Mouse (Mus musculus): ENCODE data around the gene Cox8b.

The Cox8b gene

GRCm38 (mm10) chr7:140900220-140900619 lies at the start of gene Cox8b:
Cox8b (minus strand) TSS chr7:140900446.
- no peak for DNase-seq (ENCODE audit: low spot score)

DNA sequence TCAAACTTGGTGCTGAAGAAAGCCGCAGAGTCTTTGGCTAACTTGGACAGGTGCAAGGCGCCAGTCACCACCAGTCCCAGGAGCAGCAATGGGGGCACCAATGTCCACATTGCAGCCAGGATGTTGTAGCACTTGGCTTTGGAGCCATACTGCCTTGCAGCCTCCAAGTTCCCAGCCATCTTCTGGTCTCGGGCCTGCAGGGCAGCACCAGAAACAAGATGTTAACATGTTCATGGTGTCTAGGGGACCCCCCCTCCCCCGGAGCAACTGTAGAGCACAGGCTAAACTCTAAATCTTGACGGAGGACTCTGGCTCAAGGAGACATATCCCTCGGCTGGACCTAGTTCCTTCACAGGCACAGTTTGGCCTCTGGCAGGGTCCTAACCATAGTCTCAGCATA lies 49.0 kb upstream of the Cox8b start:
- no peak for DNase-seq (ENCODE audit: low spot score)

DNA sequence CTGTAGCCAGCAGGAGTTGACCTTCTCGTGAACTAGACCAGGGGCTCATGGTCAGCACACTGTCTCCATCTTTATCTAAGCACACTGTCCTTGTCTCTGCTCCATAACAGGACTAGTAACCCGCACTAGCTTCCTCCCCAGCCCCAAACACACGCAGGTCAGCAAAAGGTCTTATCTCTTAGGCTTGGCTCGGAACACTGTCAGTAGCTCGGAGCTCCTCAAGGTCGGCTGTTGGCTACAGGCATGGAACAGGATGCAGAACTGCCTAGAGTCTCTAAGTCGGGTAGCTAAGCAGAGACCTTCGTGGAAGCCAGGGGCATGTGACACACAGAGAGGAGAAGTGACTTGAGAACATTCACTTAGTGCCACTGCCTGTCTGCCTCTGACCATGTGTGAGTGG lies 47.9 kb upstream of the Cox8b start:
- DNase-seq (ENCODE audit: low spot score) = no peak

- DNase-seq (ENCODE audit: low spot score) = peak; percentile 39
Observed at GRCm38 (mm10) chr7:140946980-140947379, 46.7 kb upstream of the Cox8b start.

DNA sequence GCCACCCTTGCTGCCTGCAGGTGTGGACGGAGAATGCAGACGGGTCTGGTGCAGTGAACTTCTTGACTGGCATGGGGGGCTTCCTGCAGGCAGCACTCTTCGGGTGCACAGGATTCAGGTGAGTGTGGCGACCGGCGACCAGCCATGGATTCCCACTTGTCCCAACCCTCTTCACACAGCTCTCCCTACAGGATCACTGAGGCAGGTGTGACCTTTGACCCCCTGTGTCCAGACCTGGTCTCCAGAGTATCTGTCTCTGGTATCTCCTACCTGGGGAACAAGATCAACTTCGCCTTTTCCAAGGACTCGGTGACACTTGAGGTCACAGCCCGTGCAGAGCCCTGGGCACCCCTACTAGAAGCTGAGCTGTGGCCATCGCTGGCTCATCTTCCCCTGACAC lies 46.1 kb upstream of the Cox8b start:
- DNase-seq (ENCODE audit: low spot score) = no peak

DNA sequence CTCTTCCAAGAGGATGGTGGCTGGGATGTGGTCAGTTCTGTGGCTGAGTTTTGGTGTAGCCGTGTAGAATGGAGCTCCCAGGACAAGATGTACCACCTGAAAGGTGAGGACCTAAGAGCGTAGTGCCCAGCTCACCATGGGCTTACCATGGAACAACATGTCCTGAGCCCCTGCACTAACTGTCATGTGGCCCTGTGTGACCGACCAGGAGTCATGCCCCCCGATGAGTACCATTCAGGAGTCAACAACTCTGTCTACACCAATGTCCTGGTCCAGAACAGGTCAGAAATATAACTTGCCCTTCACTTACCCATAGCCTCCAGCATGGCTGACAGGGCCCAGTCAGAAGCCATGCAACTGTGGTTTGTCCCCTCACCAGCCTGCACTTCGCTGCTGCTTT lies 45.0 kb upstream of the Cox8b start:
- no peak for DNase-seq (ENCODE audit: low spot score)

GRCm38 (mm10) chr7:140944236-140944635 lies 44.0 kb upstream of the Cox8b start:
- no peak for DNase-seq (ENCODE audit: low spot score)

GRCm38 (mm10) chr7:140943356-140943755 lies 43.1 kb upstream of the Cox8b start:
- DNase-seq (ENCODE audit: low spot score) = no peak

GRCm38 (mm10) chr7:140942811-140943210 lies 42.6 kb upstream of the Cox8b start:
- no peak for DNase-seq (ENCODE audit: low spot score)

GRCm38 (mm10) chr7:140942341-140942740 lies 42.1 kb upstream of the Cox8b start:
- DNase-seq (ENCODE audit: low spot score) = no peak

DNA sequence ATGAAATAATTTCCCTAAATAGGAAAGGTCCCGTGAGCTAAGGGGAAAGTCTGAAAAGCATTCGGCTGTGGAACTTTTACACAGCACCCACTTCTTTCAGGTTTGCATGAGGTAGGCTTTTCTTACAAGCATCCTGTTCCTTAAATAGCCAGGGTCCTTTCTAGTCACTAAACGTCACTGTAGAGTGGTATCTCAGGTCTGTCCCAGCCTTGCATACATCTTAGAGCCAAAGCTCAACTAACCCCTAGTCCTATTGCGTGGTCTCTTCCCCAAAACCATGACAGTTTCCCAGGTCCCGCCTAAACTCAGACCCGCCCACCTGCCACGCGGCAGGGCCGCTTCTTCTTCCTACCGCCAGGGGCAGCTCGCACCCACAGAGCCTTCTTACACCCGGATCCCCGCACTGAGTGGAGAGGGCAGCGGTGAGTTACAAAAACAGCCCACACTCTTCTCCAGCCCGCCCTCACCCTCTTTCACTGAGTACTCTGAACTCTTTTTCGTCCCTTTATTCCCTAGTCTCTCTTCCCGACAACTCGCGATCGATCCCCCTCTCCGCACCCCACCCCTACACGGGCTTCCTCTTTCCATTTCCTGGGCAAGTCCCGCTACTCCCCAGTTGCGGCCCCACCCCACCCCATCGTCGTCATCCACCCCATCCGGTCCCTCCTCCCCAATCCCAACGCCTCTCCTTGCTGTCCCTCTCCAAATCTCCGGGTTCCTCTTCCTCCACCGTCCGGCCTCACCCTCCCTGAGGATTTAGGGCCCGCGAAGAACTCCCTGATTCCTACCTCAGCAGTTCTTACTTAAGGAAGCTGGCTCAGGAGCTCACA lies 41.2 kb upstream of the Cox8b start, which contains the start of gene Pgghg:
Gene Pgghg, plus strand, starts transcription at position 170 of the 830 bp plus-strand sequence.
- peak; percentile 90 for DNase-seq (ENCODE audit: low spot score)

GRCm38 (mm10) chr7:140939669-140940171 lies 39.5 kb upstream of the Cox8b start:
- peak; percentile 36 for DNase-seq (ENCODE audit: low spot score)

DNA sequence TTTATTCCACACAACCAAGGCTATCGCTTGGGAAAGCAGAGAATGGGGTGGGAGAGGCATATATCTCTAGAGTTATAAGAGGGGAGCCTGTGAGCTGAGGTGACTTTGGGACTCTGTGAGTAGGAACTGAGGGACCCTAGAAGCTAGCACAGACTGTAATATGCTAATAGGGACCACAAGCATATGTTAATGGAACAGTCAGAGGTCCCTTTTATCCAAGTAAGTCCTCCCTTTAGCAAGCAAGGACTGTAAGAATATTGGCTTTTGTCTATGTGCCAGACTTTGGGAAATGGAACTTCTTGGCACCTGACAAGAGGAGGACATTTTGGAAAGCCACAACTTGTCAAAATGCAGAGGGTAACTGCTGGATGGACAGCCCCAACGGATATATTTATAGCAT lies 38.6 kb upstream of the Cox8b start:
- no peak for DNase-seq (ENCODE audit: low spot score)

GRCm38 (mm10) chr7:140938436-140938835 lies 38.2 kb upstream of the Cox8b start:
- DNase-seq (ENCODE audit: low spot score) = no peak

DNA sequence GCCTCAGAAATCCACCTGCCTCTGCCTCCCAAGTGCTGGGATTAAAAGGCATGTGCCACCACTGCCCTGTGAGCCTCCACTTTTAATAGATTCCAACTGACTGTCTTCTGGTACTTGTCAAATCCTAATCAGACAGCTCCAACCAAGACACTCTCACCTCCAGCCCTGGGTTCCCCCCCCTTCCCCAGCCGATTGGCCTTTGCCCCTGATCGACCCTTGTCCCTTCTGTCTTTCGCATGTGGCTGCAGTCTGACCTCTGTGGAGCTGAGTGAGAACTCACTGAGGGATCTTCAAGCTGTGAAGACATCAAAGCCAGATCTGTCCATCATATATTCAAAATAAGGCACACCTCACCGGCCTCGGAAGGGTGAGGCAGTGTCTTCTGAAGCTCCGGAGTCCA lies 26.9 kb upstream of the Cox8b start:
- DNase-seq (ENCODE audit: low spot score) = peak; percentile 77

GRCm38 (mm10) chr7:140923070-140923775 lies 23.0 kb upstream of the Cox8b start:
- DNase-seq (ENCODE audit: low spot score) = no peak

GRCm38 (mm10) chr7:140922398-140923069 lies 22.3 kb upstream of the Cox8b start:
- peak; percentile 50 for DNase-seq (ENCODE audit: low spot score)

DNA sequence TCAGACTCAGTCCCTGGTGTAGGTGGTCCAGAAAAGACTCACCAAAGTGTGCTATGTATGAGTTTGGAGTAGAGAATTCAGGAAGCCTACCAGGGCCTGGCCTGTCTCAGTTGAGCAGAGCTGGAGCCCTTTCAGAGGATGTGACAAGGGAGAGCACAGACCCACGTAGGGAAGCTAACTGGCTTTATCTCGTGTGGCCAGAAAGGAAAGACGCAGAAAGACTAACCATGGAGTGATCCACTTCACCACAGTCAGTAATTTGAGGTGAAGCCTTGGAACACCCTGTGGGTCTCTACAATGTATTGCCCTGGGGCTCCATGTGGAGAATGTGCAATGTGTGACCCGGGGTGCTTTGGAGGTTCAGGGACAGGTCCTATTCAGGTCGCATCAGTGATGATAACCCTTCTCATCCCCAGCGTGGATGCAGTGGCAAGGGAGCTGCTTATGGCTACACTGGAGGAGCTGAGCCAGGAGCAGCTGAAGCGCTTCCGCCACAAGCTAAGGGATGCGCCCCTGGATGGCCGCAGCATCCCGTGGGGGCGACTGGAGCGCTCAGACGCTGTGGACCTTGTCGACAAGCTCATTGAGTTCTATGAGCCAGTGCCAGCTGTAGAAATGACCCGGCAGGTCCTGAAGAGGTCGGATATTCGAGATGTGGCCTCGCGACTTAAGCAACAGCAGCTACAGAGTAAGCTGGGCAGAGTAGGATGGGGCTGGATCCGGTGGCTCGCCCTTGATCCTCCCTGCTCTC lies 21.2 kb upstream of the Cox8b start:
- DNase-seq (ENCODE audit: low spot score) = no peak

GRCm38 (mm10) chr7:140920418-140921029 lies 20.3 kb upstream of the Cox8b start, which contains the start of gene Nlrp6:
Nlrp6 (plus strand) TSS chr7:140920902.
- no peak for DNase-seq (ENCODE audit: low spot score)

DNA sequence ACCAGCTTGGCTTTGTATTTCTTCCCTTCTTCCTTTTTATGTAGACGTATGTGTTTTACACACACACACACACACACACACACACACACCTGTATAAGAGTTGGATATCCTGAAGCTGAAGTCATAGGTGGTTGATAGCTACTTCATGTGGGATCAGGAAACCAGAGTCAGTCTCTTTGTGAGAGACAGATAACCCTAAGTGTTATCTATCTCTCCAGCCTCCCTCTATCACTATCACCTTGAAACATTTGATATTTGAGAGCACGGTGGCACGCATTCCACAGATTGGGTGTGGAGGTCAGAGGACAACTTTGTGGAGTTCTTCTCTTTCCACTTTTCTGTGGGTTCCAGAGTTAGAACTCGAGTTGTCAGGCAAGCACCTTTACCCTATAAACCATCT lies 19.7 kb upstream of the Cox8b start:
- no peak for DNase-seq (ENCODE audit: low spot score)

DNA sequence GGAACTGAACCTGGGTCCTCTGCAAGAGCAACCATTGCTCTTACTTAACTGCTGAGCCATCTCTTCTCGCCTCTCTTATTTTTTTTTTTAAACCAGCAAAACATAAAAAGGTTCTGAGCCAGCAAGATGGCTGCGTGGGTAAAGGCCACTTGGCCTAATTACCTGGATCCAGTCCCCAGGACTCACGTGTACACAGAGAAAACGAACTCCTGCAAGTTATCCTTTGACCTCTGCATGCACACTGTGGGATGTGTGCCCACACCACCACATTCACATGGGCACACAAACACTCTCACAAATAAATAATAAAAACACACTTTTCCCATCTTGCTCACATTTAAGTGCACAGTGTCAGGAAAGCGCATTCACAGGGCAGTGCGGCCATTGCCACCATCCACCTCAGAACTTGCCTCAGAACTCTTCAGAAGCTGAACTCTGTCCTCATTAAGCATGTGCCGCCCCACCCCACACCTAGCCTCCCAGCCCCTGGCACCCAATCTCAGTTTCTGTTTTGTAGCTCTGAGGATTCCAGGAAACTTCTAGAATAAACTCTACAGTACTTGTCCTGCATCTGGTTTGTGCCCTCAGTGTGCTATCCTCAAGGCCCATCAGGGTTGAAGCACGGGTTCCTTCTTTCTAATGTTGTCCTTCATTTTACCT lies 13.9 kb upstream of the Cox8b start:
- DNase-seq (ENCODE audit: low spot score) = no peak

Measured in yolk sac, embryonic 10.5 days (tissue).